ENCODE assay signal across 23 mouse cellular contexts in the genomic region with DNA sequence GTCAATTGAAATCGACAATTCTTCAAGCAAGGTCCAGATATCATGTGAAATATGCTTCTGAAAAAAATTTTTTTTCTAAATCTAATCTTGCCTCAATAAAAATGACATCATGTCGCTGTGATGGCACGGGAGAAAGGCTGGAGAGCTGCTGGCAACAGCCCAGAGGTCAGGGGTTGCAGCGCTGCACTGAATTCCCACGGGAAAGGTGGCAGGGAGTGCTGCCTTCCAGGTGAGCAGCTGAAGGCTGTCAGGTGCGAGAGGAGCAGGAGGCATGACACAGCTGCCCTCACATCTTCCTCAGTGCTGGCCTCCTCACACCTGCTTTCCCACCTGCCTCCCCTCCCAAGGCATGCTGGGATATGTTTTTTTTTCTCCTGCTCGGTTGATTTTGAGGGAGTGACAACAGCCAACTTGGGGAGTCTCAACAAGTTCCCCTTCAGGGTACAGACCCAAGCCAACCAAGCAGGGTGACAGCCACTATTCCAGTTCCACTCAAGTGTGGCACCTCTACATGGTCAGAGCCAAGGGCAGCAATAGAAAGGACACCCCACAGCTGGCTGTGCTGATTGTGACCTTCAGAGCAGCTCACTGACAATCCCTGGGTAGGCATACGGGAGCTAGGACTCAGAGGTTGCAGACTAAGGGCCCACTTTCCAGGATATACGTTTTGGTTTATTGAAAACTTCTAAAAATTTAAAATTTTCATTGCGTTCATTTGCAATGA. TPM values are rescaled to one million over a fixed set of nuclear protein-coding genes. Genes with fewer than 3 reads are reported as not detected.
DNase-seq lines count a peak whose midpoint lies in the region; ATAC-seq and TF ChIP-seq lines count a peak whose summit lies in the region.
"Had no signal": no experiment of that assay in that cellular context is flagged by ENCODE, and none has a peak within 500 bp of the region (broad histone marks: within the 10 kb centered on the region; RNA-seq: fewer than 3 reads in every experiment).

No protein-coding gene starts in this region.

- H3K9ac ChIP-seq in kidney, embryonic 14.5 days (ENCODE audit: low read depth, low read length): no peak overlapping the region
- H3K9ac ChIP-seq in intestine, embryonic 16.5 days (ENCODE audit: low read depth, low read length): peak overlapping the region; percentile 46; the same call in 1 of the 2 replicates
- no peak overlapping the region for H3K9ac ChIP-seq in kidney, postnatal 0 days (ENCODE audit: low read depth, low read length)
- H3K9ac ChIP-seq in stomach, embryonic 15.5 days: no peak overlapping the region
- H3K9ac ChIP-seq: embryonic facial prominence, embryonic 15.5 days; hindbrain, embryonic 15.5 days; limb, embryonic 12.5 days; midbrain, embryonic 15.5 days; neural tube, embryonic 15.5 days had no signal

- no peak overlapping the region for H3K4me3 ChIP-seq in kidney, embryonic 14.5 days (ENCODE audit: low read length)
- no peak overlapping the region for H3K4me3 ChIP-seq in intestine, embryonic 16.5 days (ENCODE audit: low read length)
- no peak overlapping the region for H3K4me3 ChIP-seq in kidney, postnatal 0 days (replicated peaks; ENCODE audit: low read depth, low read length)
- no peak overlapping the region for H3K4me3 ChIP-seq in stomach, embryonic 15.5 days (replicated peaks)
- H3K4me3 ChIP-seq: embryonic facial prominence, embryonic 15.5 days; forebrain, embryonic 10.5 days; hindbrain, embryonic 15.5 days; limb, embryonic 12.5 days; midbrain, embryonic 15.5 days; myocyte; neural tube, embryonic 15.5 days had no signal

- no peaks in the 10 kb centered on the region for H3K36me3 ChIP-seq in kidney, embryonic 14.5 days (ENCODE audit: control insufficient read depth, insufficient read depth, low read length)
- no peaks in the 10 kb centered on the region for H3K36me3 ChIP-seq in intestine, embryonic 16.5 days (ENCODE audit: control insufficient read depth, insufficient read depth, low read length)
- no peaks in the 10 kb centered on the region for H3K36me3 ChIP-seq in kidney, postnatal 0 days (ENCODE audit: insufficient read depth, low read length)
- no peaks in the 10 kb centered on the region for H3K36me3 ChIP-seq in stomach, embryonic 15.5 days
- H3K36me3 ChIP-seq: embryonic facial prominence, embryonic 15.5 days; forebrain, embryonic 10.5 days; hindbrain, embryonic 15.5 days; limb, embryonic 12.5 days; midbrain, embryonic 15.5 days; neural tube, embryonic 15.5 days had no signal

- no peak overlapping the region for H3K27ac ChIP-seq in kidney, embryonic 14.5 days (ENCODE audit: low read depth, low read length)
- H3K27ac ChIP-seq in intestine, embryonic 16.5 days (ENCODE audit: low read length): peak overlapping the region; percentile 86
- no peak overlapping the region for H3K27ac ChIP-seq in kidney, postnatal 0 days
- H3K27ac ChIP-seq in stomach, embryonic 15.5 days: peak overlapping the region; percentile 67; the same call in 1 of the 2 replicates
- H3K27ac ChIP-seq: embryonic facial prominence, embryonic 15.5 days; hindbrain, embryonic 15.5 days; limb, embryonic 12.5 days; midbrain, embryonic 15.5 days; neural tube, embryonic 15.5 days had no signal

- no peak for TF ChIP-seq CTCF in kidney, postnatal 0 days (IDR thresholded peaks at IDR 0.05; ENCODE audit: low read depth)

- H3K27me3 ChIP-seq in kidney, embryonic 14.5 days (ENCODE audit: control insufficient read depth, insufficient read depth, low read length): no peaks in the 10 kb centered on the region
- no peaks in the 10 kb centered on the region for H3K27me3 ChIP-seq in intestine, embryonic 16.5 days (replicated peaks; ENCODE audit: control insufficient read depth, insufficient read depth, low read length)
- H3K27me3 ChIP-seq in kidney, postnatal 0 days (ENCODE audit: insufficient read depth, low read length): no peaks in the 10 kb centered on the region
- no peaks in the 10 kb centered on the region for H3K27me3 ChIP-seq in stomach, embryonic 15.5 days (replicated peaks)
- H3K27me3 ChIP-seq: embryonic facial prominence, embryonic 15.5 days had no signal

- H3K4me1 ChIP-seq in kidney, embryonic 14.5 days (ENCODE audit: control insufficient read depth, insufficient read depth, low read length): peaks cover 30% of the 10 kb centered on the region; the same call in 1 of the 2 replicates
- peaks cover 37% of the 10 kb centered on the region for H3K4me1 ChIP-seq in intestine, embryonic 16.5 days (ENCODE audit: control insufficient read depth, insufficient read depth, low read length)
- H3K4me1 ChIP-seq in kidney, postnatal 0 days (replicated peaks; ENCODE audit: insufficient read depth, low read length): 0 out of 2 replicates have a peak, but pooled peaks cover 7% of the 10 kb centered on the region
- peaks cover 21% of the 10 kb centered on the region for H3K4me1 ChIP-seq in stomach, embryonic 15.5 days
- H3K4me1 ChIP-seq: hindbrain, embryonic 15.5 days; midbrain, embryonic 15.5 days; neural tube, embryonic 15.5 days had no signal

- no peak for ATAC-seq in kidney, embryonic 14.5 days (ENCODE audit: low FRiP score, low TSS enrichment)
- ATAC-seq in intestine, embryonic 16.5 days: peak; percentile 36
- 0 out of 2 replicates have a peak, but pooled peaks have one; percentile 39 for ATAC-seq in kidney, postnatal 0 days (replicated peaks; ENCODE audit: low FRiP score, low read depth)
- ATAC-seq in stomach, embryonic 15.5 days (ENCODE audit: insufficient read depth, low FRiP score, low read depth): no peak
- ATAC-seq in CD4-positive, CD25-positive, alpha-beta regulatory T cell, adult 4 months: no peak
- ATAC-seq: midbrain, embryonic 15.5 days had no signal

- intact Hi-C loops in gastrocnemius, postnatal 36 days (cut with DNase I): no loop called here

- no peak overlapping the region for H3K4me2 ChIP-seq in kidney, embryonic 14.5 days (replicated peaks; ENCODE audit: low read depth, low read length)
- H3K4me2 ChIP-seq in intestine, embryonic 16.5 days (ENCODE audit: low read depth, low read length): no peak overlapping the region
- H3K4me2 ChIP-seq in kidney, postnatal 0 days (ENCODE audit: low read length): no peak overlapping the region
- H3K4me2 ChIP-seq in stomach, embryonic 15.5 days: no peak overlapping the region
- H3K4me2 ChIP-seq: embryonic facial prominence, embryonic 15.5 days; hindbrain, embryonic 15.5 days; limb, embryonic 12.5 days; midbrain, embryonic 15.5 days; neural tube, embryonic 15.5 days had no signal

- 54% methylated on average over 10 of the region's 10 CpGs for WGBS in kidney, embryonic 14.5 days
- WGBS in intestine, embryonic 16.5 days: 43% methylated on average over 10 of the region's 10 CpGs
- 47% methylated on average over 10 of the region's 10 CpGs for WGBS in kidney, postnatal 0 days
- WGBS in stomach, embryonic 15.5 days: 51% methylated on average over 10 of the region's 10 CpGs

- H3K9me3 ChIP-seq in kidney, embryonic 14.5 days (ENCODE audit: control insufficient read depth, low read length): no peaks in the 10 kb centered on the region
- no peaks in the 10 kb centered on the region for H3K9me3 ChIP-seq in intestine, embryonic 16.5 days (ENCODE audit: control insufficient read depth, low read length)
- H3K9me3 ChIP-seq in kidney, postnatal 0 days (replicated peaks; ENCODE audit: low read length): no peaks in the 10 kb centered on the region
- no peaks in the 10 kb centered on the region for H3K9me3 ChIP-seq in stomach, embryonic 15.5 days
- H3K9me3 ChIP-seq: embryonic facial prominence, embryonic 15.5 days; forebrain, embryonic 10.5 days; hindbrain, embryonic 15.5 days; limb, embryonic 12.5 days; midbrain, embryonic 15.5 days; neural tube, embryonic 15.5 days had no signal

- DNase-seq in kidney, adult 11 months: peak; percentile 77
- no peak for DNase-seq in kidney, postnatal 0 days (ENCODE audit: low spot score)
- no peak for DNase-seq in Muller cell, postnatal 12 days (ENCODE audit: inconsistent ontology term)
- no peak for DNase-seq in gastrocnemius, postnatal 36 days
- DNase-seq: cerebellum, adult 18-20 months; cerebellum, postnatal 36 days; heart, adult 18-20 months; heart, postnatal 36 days; lung, adult 2 months; lung, postnatal 36 days; right cerebral cortex, postnatal 14 days; thymus, postnatal 25 days had no signal

RNA-seq across cellular contexts. Expression of a gene that starts 13.3 kb away (rescaled TPM):
- polyA plus RNA-seq in kidney, embryonic 14.5 days (2014; fragmentation: Nextera tagmentation; extraction: Ambion mirVana): 68.7 and 82.2 TPM in 2 replicates
- 25.9 and 36.1 TPM in 2 replicates for polyA plus RNA-seq in intestine, embryonic 16.5 days (2015; fragmentation: Nextera tagmentation; extraction: Ambion mirVana)
- polyA plus RNA-seq in kidney, postnatal 0 days (2015; fragmentation: Nextera tagmentation; extraction: Ambion mirVana): 87.1 and 102 TPM in 2 replicates
- 64.4 and 67.1 TPM in 2 replicates for polyA plus RNA-seq in stomach, embryonic 15.5 days (2015; fragmentation: Nextera tagmentation; extraction: Ambion mirVana)
- polyA plus RNA-seq in CD4-positive, CD25-positive, alpha-beta regulatory T cell, adult 4 months (2017; shearing (Covaris generic)): under 1 TPM in 1 of 2 experiments, not detected in 1; 0.22 TPM
- total RNA-seq in gastrocnemius, postnatal 36 days (2021): 10 to 100 TPM; 11.4 to 12.3 TPM

Comparison
In these comparisons a context has a peak if more than half of its experiments do, and no peak if none do; other contexts are left out.
1. ATAC-seq: peak in intestine, embryonic 16.5 days (single experiment) and kidney, postnatal 0 days (single experiment); none in kidney, embryonic 14.5 days (single experiment), stomach, embryonic 15.5 days (single experiment) and CD4-positive, CD25-positive, alpha-beta regulatory T cell, adult 4 months (single experiment).
2. H3K27ac ChIP-seq: peak in intestine, embryonic 16.5 days (single experiment) and stomach, embryonic 15.5 days (single experiment); none in kidney, embryonic 14.5 days (single experiment) and kidney, postnatal 0 days (single experiment).
3. RNA of a gene that starts 13.3 kb away (polyA plus RNA-seq): 87.1 to 102 TPM in kidney, postnatal 0 days, 68.7 to 82.2 TPM in kidney, embryonic 14.5 days, 64.4 to 67.1 TPM in stomach, embryonic 15.5 days and 25.9 to 36.1 TPM in intestine, embryonic 16.5 days; 0.22 TPM in CD4-positive, CD25-positive, alpha-beta regulatory T cell, adult 4 months; every median in the first group is over 10 times any median in the second.